Comparison of ENCODE assay signal across 11 mouse cellular contexts in genomic region chr4:155651553-155652269, GRCm38 (mm10). TPM values are rescaled to one million over a fixed set of nuclear protein-coding genes. Genes with fewer than 3 reads are reported as not detected.
DNase-seq lines count a peak whose midpoint lies in the region; ATAC-seq and TF ChIP-seq lines count a peak whose summit lies in the region.
"Had no signal": no experiment of that assay in that cellular context is flagged by ENCODE, and none has a peak within 500 bp of the region (broad histone marks: within the 10 kb centered on the region; RNA-seq: fewer than 3 reads in every experiment).

No protein-coding gene starts in this region.

- no peak for DNase-seq in kidney, adult 11 months
- peak; percentile 59 for DNase-seq in kidney, postnatal 14 days
- no peak for DNase-seq in left cerebral cortex, postnatal 25 days (ENCODE audit: low spot score in 2 of 2)
- DNase-seq in forebrain, embryonic 11.5 days (ENCODE audit: low spot score): no peak

- H3K9ac ChIP-seq in kidney, embryonic 16.5 days (replicated peaks; ENCODE audit: low read length): peak overlapping the region; percentile 1; the same call in 1 of the 2 replicates
- H3K9ac ChIP-seq in stomach, embryonic 15.5 days: no peak overlapping the region
- no peak overlapping the region for H3K9ac ChIP-seq in forebrain, embryonic 11.5 days (ENCODE audit: low read length)

- peaks cover 43% of the 10 kb centered on the region for H3K4me1 ChIP-seq in kidney, embryonic 16.5 days (ENCODE audit: insufficient read depth, low read length)
- no peaks in the 10 kb centered on the region; the same call in none of the 2 replicates for H3K4me1 ChIP-seq in embryonic fibroblast, embryonic 13.5 days (ENCODE audit: control insufficient read depth, insufficient read depth, low read length)
- H3K4me1 ChIP-seq in stomach, embryonic 15.5 days: peaks cover 36% of the 10 kb centered on the region
- peaks cover 18% of the 10 kb centered on the region for H3K4me1 ChIP-seq in forebrain, embryonic 11.5 days (replicated peaks; ENCODE audit: control insufficient read depth, insufficient read depth, low read length)

- H3K4me3 ChIP-seq in kidney, embryonic 16.5 days (ENCODE audit: low read length): peak overlapping the region; percentile 53; the same call in 1 of the 2 replicates
- H3K4me3 ChIP-seq in embryonic fibroblast, embryonic 13.5 days (ENCODE audit: insufficient read depth, low read length): 0 out of 2 replicates have a peak overlapping the region, but pooled peaks have one; percentile 33
- peak overlapping the region; percentile 47; the same call in 1 of the 2 replicates for H3K4me3 ChIP-seq in stomach, embryonic 15.5 days (replicated peaks)
- H3K4me3 ChIP-seq in forebrain, embryonic 11.5 days (ENCODE audit: low read depth, low read length): no peak overlapping the region
- H3K4me3 ChIP-seq: myocyte had no signal

- peaks cover 15% of the 10 kb centered on the region for H3K27me3 ChIP-seq in kidney, embryonic 16.5 days (ENCODE audit: insufficient read depth, low read length)
- H3K27me3 ChIP-seq in stomach, embryonic 15.5 days (replicated peaks): peaks cover 18% of the 10 kb centered on the region; the same call in 1 of the 2 replicates
- peaks cover 50% of the 10 kb centered on the region for H3K27me3 ChIP-seq in forebrain, embryonic 11.5 days (ENCODE audit: control insufficient read depth, insufficient read depth, low read length)

- H3K4me2 ChIP-seq in kidney, embryonic 16.5 days (replicated peaks; ENCODE audit: low read depth, low read length): peak overlapping the region; percentile 71
- H3K4me2 ChIP-seq in stomach, embryonic 15.5 days: peak overlapping the region; percentile 89; the same call in 1 of the 2 replicates
- H3K4me2 ChIP-seq in forebrain, embryonic 11.5 days (ENCODE audit: low read depth, low read length, severe bottlenecking): no peak overlapping the region

- peaks cover 42% of the 10 kb centered on the region for H3K36me3 ChIP-seq in kidney, embryonic 16.5 days (ENCODE audit: insufficient read depth, low read length)
- peaks cover 44% of the 10 kb centered on the region for H3K36me3 ChIP-seq in stomach, embryonic 15.5 days
- peaks cover 7% of the 10 kb centered on the region for H3K36me3 ChIP-seq in forebrain, embryonic 11.5 days (ENCODE audit: control insufficient read depth, insufficient read depth, low read length)

- H3K9me3 ChIP-seq in kidney, embryonic 16.5 days (ENCODE audit: low read length): no peaks in the 10 kb centered on the region
- no peaks in the 10 kb centered on the region for H3K9me3 ChIP-seq in stomach, embryonic 15.5 days
- no peaks in the 10 kb centered on the region for H3K9me3 ChIP-seq in forebrain, embryonic 11.5 days (ENCODE audit: control insufficient read depth, low read length)

- peak overlapping the region; percentile 86 for H3K27ac ChIP-seq in kidney, embryonic 16.5 days (ENCODE audit: low read length)
- peak overlapping the region; percentile 72 for H3K27ac ChIP-seq in embryonic fibroblast, embryonic 13.5 days (ENCODE audit: insufficient read depth, low read length)
- H3K27ac ChIP-seq in stomach, embryonic 15.5 days: peak overlapping the region; percentile 67; the same call in 1 of the 2 replicates
- H3K27ac ChIP-seq in forebrain, embryonic 11.5 days (ENCODE audit: low read depth, low read length): no peak overlapping the region

- TF ChIP-seq POLR2A in embryonic fibroblast, embryonic 13.5 days (IDR thresholded peaks at IDR 0.05; ENCODE audit: low read depth, low read length): 0 out of 2 replicates have a peak, but pooled peaks have one; percentile 45

- WGBS in kidney, embryonic 16.5 days: 43% methylated on average over 15 of the region's 15 CpGs
- WGBS in stomach, embryonic 15.5 days: 55% methylated on average over 15 of the region's 15 CpGs
- WGBS in forebrain, embryonic 11.5 days: 65% methylated on average over 15 of the region's 15 CpGs

- peak; percentile 55 for ATAC-seq in kidney, embryonic 16.5 days (ENCODE audit: low FRiP score, low TSS enrichment)
- peak; percentile 49 for ATAC-seq in stomach, embryonic 15.5 days (ENCODE audit: insufficient read depth, low FRiP score, low read depth)
- ATAC-seq in activated CD4-positive, CD25-positive, alpha-beta regulatory T cell, adult 4 months: no peak
- no peak for ATAC-seq in forebrain, embryonic 11.5 days (replicated peaks; ENCODE audit: low FRiP score)

- no peak for TF ChIP-seq CTCF in embryonic fibroblast, embryonic 13.5 days (IDR thresholded peaks at IDR 0.05; ENCODE audit: borderline replicate concordance, insufficient read depth, low read length)

- intact Hi-C loops in left cerebral cortex, postnatal 25 days (cut with DNase I): no loop called here

RNA-seq across cellular contexts. Expression of gene Mmp23, which starts 1.5 kb away (rescaled TPM):
- polyA plus RNA-seq in kidney, embryonic 16.5 days (2015; fragmentation: Nextera tagmentation; extraction: Ambion mirVana): 70.4 and 71.7 TPM in 2 replicates
- 80.7 and 93.1 TPM in 2 replicates for polyA plus RNA-seq in embryonic fibroblast, embryonic 13.5 days (2011; ENCODE audit: insufficient read length, low read depth, missing spikeins)
- 39.6 and 42.0 TPM in 2 replicates for polyA plus RNA-seq in stomach, embryonic 15.5 days (2015; fragmentation: Nextera tagmentation; extraction: Ambion mirVana)
- 1 to 10 TPM; 2.5 to 2.9 TPM for total RNA-seq in left cerebral cortex, postnatal 25 days (2021)
- not detected for polyA plus RNA-seq in activated CD4-positive, CD25-positive, alpha-beta regulatory T cell, adult 4 months (2017; shearing (Covaris generic))
- polyA plus RNA-seq in forebrain, embryonic 11.5 days (2014; fragmentation: Nextera tagmentation; extraction: Ambion mirVana): 2.5 and 2.7 TPM in 2 replicates

RNA-seq across cellular contexts. Expression of gene Gm10563, which starts 6.5 kb away (rescaled TPM):
- polyA plus RNA-seq in kidney, embryonic 16.5 days (2015; fragmentation: Nextera tagmentation; extraction: Ambion mirVana): not detected in 2 replicates
- not detected in 2 replicates for polyA plus RNA-seq in embryonic fibroblast, embryonic 13.5 days (2011; ENCODE audit: insufficient read length, low read depth, missing spikeins)
- not detected in 2 replicates for polyA plus RNA-seq in stomach, embryonic 15.5 days (2015; fragmentation: Nextera tagmentation; extraction: Ambion mirVana)
- total RNA-seq in left cerebral cortex, postnatal 25 days (2021): not detected
- polyA plus RNA-seq in activated CD4-positive, CD25-positive, alpha-beta regulatory T cell, adult 4 months (2017; shearing (Covaris generic)): not detected
- polyA plus RNA-seq in forebrain, embryonic 11.5 days (2014; fragmentation: Nextera tagmentation; extraction: Ambion mirVana): not detected in 2 replicates
- polyA plus RNA-seq: cortical plate, adult 2 months; large intestine, adult 2 months; myocyte had no signal

RNA-seq across cellular contexts. Expression of gene Mib2, which starts 17.3 kb away (rescaled TPM):
- 31.9 and 34.1 TPM in 2 replicates for polyA plus RNA-seq in kidney, embryonic 16.5 days (2015; fragmentation: Nextera tagmentation; extraction: Ambion mirVana)
- 17.2 and 21.1 TPM in 2 replicates for polyA plus RNA-seq in embryonic fibroblast, embryonic 13.5 days (2011; ENCODE audit: insufficient read length, low read depth, missing spikeins)
- polyA plus RNA-seq in stomach, embryonic 15.5 days (2015; fragmentation: Nextera tagmentation; extraction: Ambion mirVana): 23.3 and 24.1 TPM in 2 replicates
- total RNA-seq in left cerebral cortex, postnatal 25 days (2021): 100 to 1,000 TPM; 112 to 113 TPM
- polyA plus RNA-seq in activated CD4-positive, CD25-positive, alpha-beta regulatory T cell, adult 4 months (2017; shearing (Covaris generic)): 1 to 10 TPM; 2.2 to 6.4 TPM
- 21.2 and 22.3 TPM in 2 replicates for polyA plus RNA-seq in forebrain, embryonic 11.5 days (2014; fragmentation: Nextera tagmentation; extraction: Ambion mirVana)

RNA-seq across cellular contexts. Expression of gene Cdk11b, which starts 27.1 kb away (rescaled TPM):
- 56.6 and 65.6 TPM in 2 replicates for polyA plus RNA-seq in kidney, embryonic 16.5 days (2015; fragmentation: Nextera tagmentation; extraction: Ambion mirVana)
- 75.2 and 77.0 TPM in 2 replicates for polyA plus RNA-seq in embryonic fibroblast, embryonic 13.5 days (2011; ENCODE audit: insufficient read length, low read depth, missing spikeins)
- 56.7 and 59.8 TPM in 2 replicates for polyA plus RNA-seq in stomach, embryonic 15.5 days (2015; fragmentation: Nextera tagmentation; extraction: Ambion mirVana)
- 10 to 100 TPM; 45.9 to 53.1 TPM for total RNA-seq in left cerebral cortex, postnatal 25 days (2021)
- 10 to 100 TPM; 74.7 to 99.8 TPM for polyA plus RNA-seq in activated CD4-positive, CD25-positive, alpha-beta regulatory T cell, adult 4 months (2017; shearing (Covaris generic))
- 83.8 and 84.0 TPM in 2 replicates for polyA plus RNA-seq in forebrain, embryonic 11.5 days (2014; fragmentation: Nextera tagmentation; extraction: Ambion mirVana)

RNA-seq across cellular contexts. Expression of gene Fndc10, which starts 42.4 kb away (rescaled TPM):
- 2.5 and 2.8 TPM in 2 replicates for polyA plus RNA-seq in kidney, embryonic 16.5 days (2015; fragmentation: Nextera tagmentation; extraction: Ambion mirVana)
- polyA plus RNA-seq in embryonic fibroblast, embryonic 13.5 days (2011; ENCODE audit: insufficient read length, low read depth, missing spikeins): 11.1 and 16.1 TPM in 2 replicates
- 9.0 and 10.0 TPM in 2 replicates for polyA plus RNA-seq in stomach, embryonic 15.5 days (2015; fragmentation: Nextera tagmentation; extraction: Ambion mirVana)
- total RNA-seq in left cerebral cortex, postnatal 25 days (2021): 10 to 100 TPM; 26.5 to 29.2 TPM
- 1 to 10 TPM; 1.2 to 1.9 TPM for polyA plus RNA-seq in activated CD4-positive, CD25-positive, alpha-beta regulatory T cell, adult 4 months (2017; shearing (Covaris generic))
- 2.3 and 2.9 TPM in 2 replicates for polyA plus RNA-seq in forebrain, embryonic 11.5 days (2014; fragmentation: Nextera tagmentation; extraction: Ambion mirVana)

Comparison
In these comparisons a context has a peak if more than half of its experiments do, and no peak if none do; other contexts are left out.
1. ATAC-seq: peak in kidney, embryonic 16.5 days (single experiment) and stomach, embryonic 15.5 days (single experiment); none in activated CD4-positive, CD25-positive, alpha-beta regulatory T cell, adult 4 months (single experiment) and forebrain, embryonic 11.5 days (single experiment).
2. RNA of gene Mmp23, which starts 1.5 kb away (polyA plus RNA-seq): 80.7 to 93.1 TPM in embryonic fibroblast, embryonic 13.5 days, 70.4 to 71.7 TPM in kidney, embryonic 16.5 days and 39.6 to 42.0 TPM in stomach, embryonic 15.5 days; 2.5 to 2.7 TPM in forebrain, embryonic 11.5 days and not detected in activated CD4-positive, CD25-positive, alpha-beta regulatory T cell, adult 4 months; every median in the first group is over 10 times any median in the second.